Mouse (Mus musculus): ENCODE data around the gene Stard13. TPM values are rescaled to one million over a fixed set of nuclear protein-coding genes. Genes with fewer than 3 reads are reported as not detected.

Stard13 gene
- not detected in 2 replicates for polyA plus RNA-seq (2012)

- no peak for TF ChIP-seq GATA1 (IDR thresholded peaks at IDR 0.05; ENCODE audit: low read length)
Observed at GRCm38 (mm10) chr5:151233400-151234031, at the start of gene Stard13. Stard13 (minus strand) TSS chr5:151233836.

DNA sequence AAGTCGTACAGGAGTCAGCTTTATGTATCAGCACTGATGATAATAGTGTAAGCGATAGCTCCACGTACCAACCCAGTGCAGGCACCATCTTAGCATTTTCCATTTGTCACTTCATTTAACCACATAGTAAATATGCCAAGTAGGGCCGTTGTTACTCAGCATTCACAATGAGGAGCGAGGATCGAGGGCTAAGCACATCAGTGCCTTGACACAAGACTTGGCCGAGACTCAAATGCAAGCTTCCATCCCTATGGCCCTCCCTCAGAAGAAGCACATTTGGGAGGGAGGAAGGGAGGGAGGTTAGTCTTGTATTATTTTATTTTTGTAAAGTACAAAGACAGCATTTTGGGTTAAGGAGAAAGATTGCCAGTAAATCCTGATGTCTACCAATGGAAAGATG, 45.9 kb upstream of the Stard13 start:
- TF ChIP-seq GATA1 (IDR thresholded peaks at IDR 0.05; ENCODE audit: low read length): no peak

DNA sequence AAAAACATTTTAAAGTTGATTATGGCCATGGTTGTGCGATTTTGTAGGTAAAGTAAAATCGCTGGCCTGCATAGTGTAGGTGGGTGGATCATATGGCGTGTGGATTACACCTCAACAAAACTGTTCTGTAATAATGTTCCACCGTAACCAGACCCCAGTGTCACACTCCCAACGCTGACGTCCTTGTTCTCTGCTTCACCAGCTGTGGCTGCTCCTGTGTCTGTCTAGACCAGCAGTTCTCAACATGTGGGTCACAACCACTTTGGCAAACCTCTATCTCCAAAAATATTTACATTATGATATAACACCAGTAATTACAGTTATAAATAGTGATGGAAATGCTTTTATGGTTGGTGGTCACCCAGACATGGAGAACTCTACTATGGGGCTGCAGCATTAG, 44.3 kb upstream of the Stard13 start:
- no peak for TF ChIP-seq GATA1 (IDR thresholded peaks at IDR 0.05; ENCODE audit: low read length)

GRCm38 (mm10) chr5:151275986-151276385, 42.4 kb upstream of the Stard13 start:
- TF ChIP-seq GATA1 (IDR thresholded peaks at IDR 0.05; ENCODE audit: low read length): no peak

DNA sequence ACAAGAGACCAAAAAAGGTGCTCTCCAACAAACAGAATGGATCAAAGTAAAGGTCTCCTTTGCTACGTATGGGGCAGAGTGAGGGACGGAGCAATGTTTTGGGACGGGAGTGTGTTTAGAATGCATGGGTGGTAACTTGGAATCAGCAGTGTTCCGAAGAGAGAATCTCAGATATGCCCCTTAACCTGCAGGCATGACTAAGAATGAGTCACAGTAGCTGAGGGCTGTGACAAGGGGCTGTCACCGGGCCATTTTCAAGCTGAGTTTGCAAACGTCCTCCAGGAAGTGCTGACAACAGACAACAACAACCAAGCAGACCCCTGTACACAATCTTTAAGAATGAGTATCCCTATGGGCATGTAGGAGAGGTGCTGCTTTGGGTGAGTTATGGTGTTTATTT, 40.6 kb upstream of the Stard13 start:
- TF ChIP-seq GATA1 (IDR thresholded peaks at IDR 0.05; ENCODE audit: low read length): no peak

DNA sequence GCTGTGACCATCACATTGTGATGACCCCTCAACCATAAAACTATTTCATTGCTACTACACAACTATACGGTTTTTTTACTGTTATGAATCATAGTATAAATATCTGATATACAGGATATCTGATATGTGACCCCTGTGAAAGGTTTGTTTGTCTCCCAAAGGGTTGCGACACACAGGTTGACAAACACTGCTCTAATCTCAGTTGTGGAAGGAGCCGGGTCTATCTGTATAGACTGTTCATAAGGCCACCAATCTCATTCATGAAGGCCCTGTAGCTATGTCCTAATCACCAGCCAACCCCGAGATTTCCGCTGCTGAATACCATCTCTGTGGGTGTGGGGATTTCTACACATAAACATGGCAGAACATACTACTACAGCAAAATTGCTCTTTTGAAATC, 37.2 kb upstream of the Stard13 start:
- TF ChIP-seq GATA1 (IDR thresholded peaks at IDR 0.05; ENCODE audit: low read length): no peak

GRCm38 (mm10) chr5:151266896-151267634, 33.4 kb upstream of the Stard13 start:
- TF ChIP-seq GATA1 (IDR thresholded peaks at IDR 0.05; ENCODE audit: low read length): no peak

DNA sequence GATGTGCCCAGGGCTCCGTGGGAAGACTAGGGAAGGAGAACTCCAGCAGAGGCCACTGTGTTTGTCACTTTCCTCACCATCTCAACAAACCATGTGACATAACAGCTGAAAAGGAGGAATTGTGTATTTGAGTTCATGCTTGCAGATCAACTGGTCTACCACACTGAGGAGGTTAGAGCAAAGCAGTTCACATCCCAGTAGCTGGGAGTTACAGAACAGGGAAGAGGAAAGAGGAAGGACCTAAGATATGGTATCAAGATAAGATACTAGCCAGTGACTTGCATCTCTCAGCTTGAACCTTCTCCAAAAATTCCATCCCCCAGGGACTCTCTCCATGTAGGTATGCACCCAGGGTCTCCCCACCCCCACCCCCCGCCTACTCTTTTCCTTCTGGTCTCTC, 27.9 kb upstream of the Stard13 start:
- no peak for TF ChIP-seq GATA1 (IDR thresholded peaks at IDR 0.05; ENCODE audit: low read length)

DNA sequence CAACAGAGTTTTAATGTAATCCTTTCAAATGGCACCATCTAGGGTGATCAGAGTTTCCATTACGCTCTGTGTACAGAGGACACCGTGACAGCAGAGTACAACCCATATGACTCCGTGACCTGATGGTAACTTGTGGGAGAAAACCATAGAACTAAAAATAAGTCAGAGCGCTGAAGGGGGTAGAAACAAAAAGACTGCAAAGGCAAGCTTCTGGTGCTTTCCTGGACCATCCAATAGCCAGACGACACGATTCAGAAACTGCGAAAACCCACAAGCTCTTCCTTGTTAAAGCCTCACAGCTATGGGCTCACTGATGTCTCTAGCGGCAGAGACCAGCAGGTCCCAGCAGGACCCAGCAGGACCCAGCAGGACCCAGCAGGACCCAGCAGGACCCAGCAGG, 18.6 kb upstream of the Stard13 start:
- no peak for TF ChIP-seq GATA1 (IDR thresholded peaks at IDR 0.05; ENCODE audit: low read length)

DNA sequence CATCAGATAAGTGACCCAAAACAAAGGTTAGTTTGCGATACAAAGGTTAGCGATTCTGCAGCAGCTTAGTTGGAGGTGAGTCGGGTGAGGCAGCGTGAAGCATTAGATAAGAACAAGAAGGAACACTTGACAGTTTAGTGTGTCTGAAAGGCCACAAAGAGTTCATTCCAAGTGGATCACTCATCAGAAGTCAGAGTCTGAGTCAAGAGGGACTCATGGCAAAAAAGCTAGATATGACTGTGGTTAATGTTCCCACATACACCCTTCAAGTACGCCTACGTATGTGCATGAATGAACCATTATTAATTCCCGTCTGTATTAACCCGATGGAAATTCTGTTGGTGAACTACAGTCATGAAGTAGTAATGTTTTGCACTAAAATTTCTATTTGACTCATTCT, 18.0 kb upstream of the Stard13 start:
- no peak for TF ChIP-seq GATA1 (IDR thresholded peaks at IDR 0.05; ENCODE audit: low read length)

DNA sequence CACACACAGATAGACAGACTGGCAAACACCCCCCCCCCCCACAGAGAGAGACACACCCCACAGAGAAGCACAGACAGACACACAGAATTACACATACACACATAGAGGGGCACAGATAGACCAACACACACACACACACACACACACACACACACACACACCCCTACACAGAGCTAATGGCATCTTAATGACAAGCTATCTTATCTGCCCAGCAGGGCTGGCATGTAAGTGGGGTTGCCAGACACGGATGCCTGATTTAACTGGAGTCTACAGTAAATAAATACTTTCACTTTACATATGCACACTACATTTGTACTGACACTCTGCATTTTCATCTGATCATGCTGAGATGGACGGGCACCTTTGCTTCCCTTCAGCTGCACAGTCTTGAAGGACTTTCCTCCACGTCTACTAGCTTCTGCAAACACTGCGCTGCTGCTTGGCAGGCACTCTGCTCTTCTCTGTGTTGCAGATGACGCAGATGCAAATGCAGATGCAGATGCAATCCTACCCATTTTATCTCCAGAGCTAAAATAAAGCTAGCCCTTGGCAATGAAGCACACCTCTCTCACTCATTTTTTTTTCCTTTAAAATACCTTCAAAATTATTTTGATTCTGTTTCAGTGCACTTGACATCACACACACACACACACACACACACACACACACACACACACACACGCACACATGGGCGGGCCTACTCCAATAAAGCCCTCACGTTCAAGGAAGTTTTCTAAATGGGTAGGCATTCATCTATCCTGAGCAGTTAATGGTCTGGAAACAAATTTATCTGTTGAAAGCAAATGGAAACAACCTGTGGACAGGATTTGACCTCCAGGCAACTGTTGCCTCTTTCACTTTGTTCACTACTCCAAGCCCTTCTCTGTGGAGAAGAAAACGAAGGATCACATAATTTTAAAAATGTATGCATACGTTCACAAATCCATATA, 15.3 kb upstream of the Stard13 start:
- TF ChIP-seq GATA1 (IDR thresholded peaks at IDR 0.05; ENCODE audit: low read length): no peak

DNA sequence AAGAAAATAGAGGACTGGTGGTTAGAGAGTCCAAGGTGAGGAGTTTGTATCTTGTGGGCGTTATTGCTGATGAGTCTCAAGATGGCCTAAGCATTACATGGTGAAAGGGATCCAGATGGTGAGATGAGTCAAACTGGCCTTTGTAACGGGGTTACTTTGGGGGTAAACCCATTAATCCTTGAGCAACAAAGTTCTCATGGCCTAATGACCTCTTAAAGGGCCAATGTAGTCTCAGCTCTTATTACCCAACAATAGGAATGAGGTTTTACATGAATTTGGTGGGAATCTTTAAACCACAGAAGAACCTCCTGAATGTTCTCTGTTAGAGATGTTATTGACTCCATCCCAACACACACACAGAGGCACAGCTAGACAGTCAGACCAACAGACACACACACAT, 14.4 kb upstream of the Stard13 start:
- TF ChIP-seq GATA1 (IDR thresholded peaks at IDR 0.05; ENCODE audit: low read length): no peak

DNA sequence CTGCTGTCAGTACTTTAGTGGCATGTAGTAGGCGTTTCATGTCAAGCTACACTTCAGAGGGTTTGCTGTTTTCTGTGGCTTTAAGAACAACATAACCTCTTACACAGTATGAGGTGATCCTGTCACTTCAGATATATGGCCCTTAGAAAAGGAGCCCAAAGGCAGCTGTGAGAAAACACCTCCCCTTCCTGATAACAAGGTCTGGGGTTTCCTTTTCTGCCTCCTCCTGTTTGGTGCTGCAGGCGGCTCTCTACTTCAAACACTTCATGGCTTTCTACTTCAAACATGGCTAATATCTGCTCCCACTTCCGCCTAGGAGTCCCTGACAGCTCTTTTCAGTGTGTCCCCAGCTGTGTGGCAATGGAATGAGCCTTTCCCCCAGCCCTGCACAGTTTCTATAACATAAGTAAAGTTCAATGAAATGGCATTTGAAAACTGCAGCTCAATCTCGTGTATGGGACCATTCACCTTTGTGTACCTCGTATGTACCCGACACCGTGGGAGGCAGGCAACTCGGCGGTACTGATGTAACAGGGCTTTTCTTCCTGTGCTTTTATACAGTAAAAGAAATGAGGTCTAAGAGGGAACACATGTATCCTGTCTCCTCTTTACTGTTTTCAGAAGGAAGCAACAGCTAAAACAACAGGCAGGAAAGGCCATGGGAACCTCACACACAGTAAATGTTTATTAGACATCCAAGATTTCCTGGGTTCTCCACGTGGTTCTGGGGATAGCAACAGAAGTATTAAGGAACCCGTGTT, 13.7 kb upstream of the Stard13 start:
- TF ChIP-seq GATA1 (IDR thresholded peaks at IDR 0.05; ENCODE audit: low read length): no peak

- TF ChIP-seq GATA1 (IDR thresholded peaks at IDR 0.05; ENCODE audit: low read length): no peak
Observed at GRCm38 (mm10) chr5:151246287-151246686, 12.7 kb upstream of the Stard13 start.

GRCm38 (mm10) chr5:151245571-151245970, 11.9 kb upstream of the Stard13 start:
- no peak for TF ChIP-seq GATA1 (IDR thresholded peaks at IDR 0.05; ENCODE audit: low read length)

Data from G1E-ER4 (cell line).